Mouse (Mus musculus): Measurements from ENCODE around the gene Tmem106c.

The Tmem106c gene

DNA sequence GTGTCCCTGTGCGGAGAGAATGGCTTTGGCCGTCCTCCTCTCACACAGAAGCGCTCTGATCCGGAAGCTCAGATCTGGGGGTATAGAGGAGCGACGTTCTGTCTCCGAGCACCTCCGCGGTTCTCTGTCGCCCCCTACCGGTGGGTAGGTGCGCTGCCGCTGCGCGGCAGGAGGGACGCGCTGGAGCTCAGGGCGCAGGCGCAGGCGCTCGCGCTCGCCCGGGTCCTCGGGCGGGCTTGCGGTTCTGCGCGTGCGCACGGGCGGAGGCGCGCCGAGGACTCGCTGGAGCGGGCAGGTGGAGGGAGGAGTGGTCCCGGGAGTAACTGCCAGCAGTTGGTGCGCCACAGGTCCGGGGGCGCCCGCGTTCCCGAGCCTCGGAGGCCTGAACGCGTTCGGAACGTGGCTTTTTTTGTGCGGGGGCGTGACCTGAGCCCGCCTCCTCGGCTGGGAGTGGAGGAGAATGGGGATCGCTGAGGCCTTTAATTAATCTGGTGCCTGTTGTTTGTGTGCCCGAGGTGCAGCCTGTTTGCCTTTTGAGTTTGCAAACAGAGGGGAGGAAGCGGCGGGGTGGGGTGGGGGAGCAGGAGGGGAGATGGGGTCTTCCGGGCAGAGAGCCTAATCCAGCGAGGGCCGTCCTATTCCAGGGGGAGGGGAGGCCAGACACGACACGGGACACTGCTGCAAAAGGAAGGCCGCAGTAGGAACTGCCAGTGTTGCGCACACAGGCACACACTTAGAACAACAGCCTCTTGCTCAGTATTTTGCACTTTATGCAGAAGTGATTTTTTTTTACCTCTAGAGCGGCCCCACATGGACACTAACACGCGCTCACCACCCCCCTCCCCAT lies at the start of gene Tmem106c:
Gene Tmem106c (plus strand): TSS at position 212 of the 847 bp plus-strand sequence.
- DNase-seq (ENCODE audit: low read depth, low spot score): peak; percentile 93

GRCm38 (mm10) chr15:97914331-97914747 lies 49.7 kb upstream of the Tmem106c start:
- peak; percentile 63 for DNase-seq (ENCODE audit: low read depth, low spot score)

DNA sequence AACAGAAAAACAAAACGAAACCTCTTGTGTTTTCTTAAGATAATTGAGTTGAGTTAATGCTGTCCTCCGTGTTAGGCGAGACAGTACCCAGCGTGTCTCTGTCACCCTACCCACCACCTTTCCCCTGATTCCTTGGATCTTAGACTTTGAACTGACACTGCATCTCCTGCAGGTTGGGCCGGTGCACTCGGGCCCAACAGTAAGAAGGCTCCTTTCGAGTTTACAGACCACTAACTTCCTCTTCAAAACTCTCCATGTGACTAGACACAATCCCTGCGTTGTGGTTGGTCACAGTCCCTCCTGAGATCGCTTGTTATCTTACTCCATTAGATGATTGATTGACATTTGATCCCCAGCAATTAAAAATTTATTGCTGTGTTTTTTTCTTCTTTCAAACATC lies 46.0 kb upstream of the Tmem106c start:
- DNase-seq (ENCODE audit: low read depth, low spot score): no peak

GRCm38 (mm10) chr15:97919217-97919616 lies 44.8 kb upstream of the Tmem106c start:
- no peak for DNase-seq (ENCODE audit: low read depth, low spot score)

- DNase-seq (ENCODE audit: low read depth, low spot score): no peak
Measured at GRCm38 (mm10) chr15:97920306-97920705, 43.7 kb upstream of the Tmem106c start.

DNA sequence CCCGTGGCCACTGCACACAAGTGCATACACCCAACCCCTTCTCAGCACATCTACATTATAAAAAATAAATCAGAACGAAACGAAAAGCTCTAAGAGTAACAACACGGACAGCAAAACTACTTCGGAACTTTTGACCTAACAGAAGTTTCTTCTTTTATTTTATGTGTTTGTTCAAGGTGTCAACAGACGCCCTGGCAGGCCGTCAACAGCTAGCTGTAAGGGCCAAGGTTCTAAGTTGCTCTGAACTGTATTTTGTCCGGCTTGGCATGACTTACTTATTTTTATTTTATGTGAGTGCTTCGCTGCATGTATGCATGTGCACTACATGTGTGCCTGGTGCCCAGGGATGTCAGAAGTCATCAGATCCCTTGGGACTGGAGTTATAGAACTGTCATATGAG lies 42.2 kb upstream of the Tmem106c start:
- no peak for DNase-seq (ENCODE audit: low read depth, low spot score)

- no peak for DNase-seq (ENCODE audit: low read depth, low spot score)
Measured at GRCm38 (mm10) chr15:97922421-97922820, 41.6 kb upstream of the Tmem106c start.

GRCm38 (mm10) chr15:97927018-97927417 lies 37.0 kb upstream of the Tmem106c start:
- DNase-seq (ENCODE audit: low read depth, low spot score): no peak

DNA sequence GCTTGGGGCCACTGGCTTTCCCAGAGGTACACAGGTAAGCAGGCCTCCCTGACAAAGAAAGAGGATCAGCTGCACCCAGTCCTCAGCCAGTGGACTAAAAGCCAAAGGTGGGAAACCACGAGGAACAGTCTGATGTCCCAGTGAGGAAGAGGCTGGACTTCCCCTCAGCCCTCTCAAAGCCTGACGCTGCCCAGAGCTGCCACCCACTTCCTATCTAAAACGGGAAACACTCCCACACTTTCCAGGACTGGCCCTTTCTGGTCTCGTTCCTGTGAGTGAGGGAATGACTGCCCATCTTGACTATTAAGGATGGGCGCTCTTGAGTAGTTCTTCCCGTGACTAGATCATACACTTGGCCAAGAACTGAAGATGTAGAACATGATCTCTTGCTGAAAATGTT lies 36.2 kb upstream of the Tmem106c start:
- DNase-seq (ENCODE audit: low read depth, low spot score): no peak

DNA sequence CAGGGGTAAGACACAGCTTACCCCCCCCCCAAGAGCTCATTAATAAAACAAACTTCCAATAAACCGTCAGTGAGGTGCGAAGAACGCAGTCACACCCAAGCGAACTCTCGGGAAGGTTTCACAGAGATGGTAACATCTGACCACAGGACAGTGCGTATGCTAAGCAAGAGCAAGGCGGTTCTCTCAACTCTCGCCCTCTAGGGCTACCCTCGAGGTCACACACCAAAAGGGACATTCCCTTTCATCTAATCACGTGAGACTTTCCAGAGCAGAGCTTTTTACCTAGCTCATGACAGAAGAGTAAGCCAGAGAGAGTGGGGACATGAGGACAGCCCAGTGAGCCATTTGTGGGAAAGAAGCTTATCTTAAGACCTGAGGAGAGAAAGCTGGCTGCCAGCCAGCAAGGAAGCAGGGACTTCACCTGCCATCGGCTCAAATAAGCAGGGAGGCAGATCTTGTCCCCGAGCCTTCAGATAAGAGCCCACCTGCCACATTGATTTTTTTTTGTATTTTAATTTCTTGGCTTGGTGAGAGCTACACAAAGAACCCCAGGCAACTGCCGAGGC lies 34.7 kb upstream of the Tmem106c start:
- DNase-seq (ENCODE audit: low read depth, low spot score): no peak

DNA sequence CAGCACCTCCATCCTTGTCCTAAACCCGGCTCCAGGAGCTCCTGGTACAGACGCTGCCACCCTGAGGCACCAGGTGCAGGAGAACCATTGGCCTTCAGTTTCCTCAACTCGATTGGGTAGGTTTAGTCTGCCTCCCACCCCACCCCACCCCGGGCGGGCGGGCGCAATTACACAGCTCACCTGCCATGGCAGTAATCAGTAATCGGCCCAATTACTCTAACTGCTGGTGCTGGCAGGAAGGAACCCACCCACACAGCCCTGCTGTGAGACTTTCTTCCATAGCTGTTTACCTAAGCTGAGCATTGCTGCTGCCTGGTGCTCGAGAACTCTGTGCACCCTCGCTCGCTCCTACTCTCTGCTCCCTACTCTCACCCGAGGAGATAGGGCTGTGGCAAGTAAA lies 31.6 kb upstream of the Tmem106c start:
- no peak for DNase-seq (ENCODE audit: low read depth, low spot score)

GRCm38 (mm10) chr15:97938580-97938979 lies 25.4 kb upstream of the Tmem106c start:
- DNase-seq (ENCODE audit: low read depth, low spot score): no peak

DNA sequence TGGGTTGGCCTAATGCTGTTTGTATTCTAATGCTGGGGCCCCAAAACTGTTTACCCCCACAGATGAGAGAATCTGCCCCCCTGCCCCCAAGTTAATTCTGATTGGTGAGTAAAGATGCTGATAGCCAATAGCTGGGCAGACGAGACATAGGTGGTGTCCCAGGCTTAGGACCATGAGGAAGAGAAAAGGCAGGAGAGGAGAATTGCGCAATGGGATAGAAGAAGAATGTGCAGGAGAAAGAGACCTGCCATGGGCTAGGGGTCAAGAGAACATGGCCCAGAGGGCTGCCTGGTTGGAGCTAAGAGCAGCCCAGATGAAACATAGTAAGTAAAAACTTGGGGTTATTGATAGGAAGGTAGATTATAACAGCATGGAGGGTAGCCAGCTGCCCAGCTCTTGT lies 23.9 kb upstream of the Tmem106c start:
- no peak for DNase-seq (ENCODE audit: low read depth, low spot score)

DNA sequence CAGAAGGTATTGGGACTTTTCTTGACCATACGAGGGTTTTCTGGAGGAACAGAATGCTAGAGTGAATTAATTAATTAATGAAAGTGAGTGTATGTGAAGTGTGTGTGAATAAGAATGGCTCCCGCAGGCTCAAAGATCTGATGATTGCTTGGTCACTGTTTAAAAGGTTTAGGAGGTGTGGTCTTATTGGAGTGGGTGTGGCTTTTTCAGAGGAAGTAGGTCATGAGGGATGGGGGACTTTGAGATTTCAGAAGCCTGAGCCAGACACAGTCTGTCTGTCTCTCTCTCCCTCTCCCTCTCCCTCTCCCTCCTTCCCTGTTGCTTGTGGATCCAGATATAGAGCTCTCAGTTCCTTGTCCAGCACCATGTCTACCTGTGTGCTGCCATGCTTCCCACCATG lies 22.7 kb upstream of the Tmem106c start:
- no peak for DNase-seq (ENCODE audit: low read depth, low spot score)

- DNase-seq (ENCODE audit: low read depth, low spot score): no peak
Measured at GRCm38 (mm10) chr15:97942538-97942937, 21.5 kb upstream of the Tmem106c start.

DNA sequence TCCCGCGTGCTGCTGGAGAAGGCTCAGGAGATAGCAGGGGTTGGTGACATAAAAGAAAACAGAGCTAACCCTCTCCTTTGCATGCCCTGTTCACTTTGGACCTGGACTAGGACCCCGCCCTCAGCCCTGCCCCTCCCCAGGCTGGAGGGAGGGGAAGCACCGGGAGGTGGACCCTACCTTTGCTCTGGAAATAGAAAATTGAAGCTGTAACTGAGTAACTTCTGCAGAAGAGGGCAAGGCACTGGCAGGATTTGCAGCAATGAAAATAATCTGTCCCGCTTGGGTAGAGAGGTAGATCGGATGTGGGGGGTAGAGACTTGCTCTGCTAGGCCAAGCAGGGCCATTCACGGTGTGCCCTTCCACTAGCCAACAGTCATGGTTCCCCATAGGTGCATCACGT lies 20.6 kb upstream of the Tmem106c start:
- no peak for DNase-seq (ENCODE audit: low read depth, low spot score)

GRCm38 (mm10) chr15:97944919-97945574 lies 19.0 kb upstream of the Tmem106c start:
- DNase-seq (ENCODE audit: low read depth, low spot score): no peak

- DNase-seq (ENCODE audit: low read depth, low spot score): no peak
Measured at GRCm38 (mm10) chr15:97945656-97946315, 18.2 kb upstream of the Tmem106c start.

DNA sequence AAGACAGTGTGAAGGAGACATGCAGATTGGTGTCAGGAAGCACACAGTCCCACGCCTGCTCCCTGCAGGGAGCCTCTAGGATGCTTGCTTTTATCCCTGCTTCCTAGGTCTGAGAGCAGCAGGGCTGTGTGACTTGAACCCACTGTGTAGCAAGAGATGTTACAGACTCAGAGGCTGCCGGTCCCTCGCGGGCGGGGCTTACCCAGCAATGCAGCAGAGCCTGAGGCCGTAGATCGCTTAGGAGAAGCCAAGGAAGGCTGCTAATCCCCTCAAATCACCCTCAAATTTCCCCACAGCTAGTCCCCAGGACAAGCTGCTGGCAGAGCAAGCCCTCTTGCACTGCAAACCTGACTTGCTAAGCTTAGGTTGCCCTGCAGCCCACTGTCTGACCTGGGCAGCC lies 15.3 kb upstream of the Tmem106c start:
- no peak for DNase-seq (ENCODE audit: low read depth, low spot score)

- no peak for DNase-seq (ENCODE audit: low read depth, low spot score)
Measured at GRCm38 (mm10) chr15:97949706-97950105, 14.3 kb upstream of the Tmem106c start.

- no peak for DNase-seq (ENCODE audit: low read depth, low spot score)
Measured at GRCm38 (mm10) chr15:97950240-97950639, 13.8 kb upstream of the Tmem106c start.
